Mouse (Mus musculus): ENCODE measurements around the gene Ets2.

DNA sequence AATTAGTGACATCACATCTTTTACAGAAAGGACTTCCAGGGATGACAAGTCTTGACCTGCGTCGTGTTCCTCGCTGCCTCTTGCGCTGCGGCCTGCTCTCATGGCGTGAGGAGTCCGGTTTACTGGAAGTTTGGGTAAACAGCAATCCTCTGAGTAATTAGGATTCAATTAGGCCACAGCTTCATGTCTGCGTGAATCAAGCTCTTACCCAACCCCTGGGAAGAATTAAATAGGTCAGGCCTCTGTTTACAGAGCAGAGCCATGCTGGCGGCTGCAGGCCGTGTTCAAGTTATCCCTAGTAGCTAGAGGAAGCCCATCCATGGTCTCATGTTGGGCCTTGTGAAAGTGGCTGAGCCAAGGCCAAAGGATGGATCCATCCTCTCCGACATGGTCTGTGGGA lies 39.5 kb downstream of the Ets2 start:
- TF ChIP-seq EP300 (IDR thresholded peaks at IDR 0.05; ENCODE audit: low read depth) (no peak), CTCF (IDR thresholded peaks at IDR 0.05; ENCODE audit: low read depth) (no peak)
